Mouse (Mus musculus): ENCODE results near the gene Ces4a.
"Not testable (repeated sequence)": the region's sequence is repeated elsewhere in the genome, so short reads cannot be mapped to it uniquely, and the experiment has no call there.

Gene Ces4a

DNA sequence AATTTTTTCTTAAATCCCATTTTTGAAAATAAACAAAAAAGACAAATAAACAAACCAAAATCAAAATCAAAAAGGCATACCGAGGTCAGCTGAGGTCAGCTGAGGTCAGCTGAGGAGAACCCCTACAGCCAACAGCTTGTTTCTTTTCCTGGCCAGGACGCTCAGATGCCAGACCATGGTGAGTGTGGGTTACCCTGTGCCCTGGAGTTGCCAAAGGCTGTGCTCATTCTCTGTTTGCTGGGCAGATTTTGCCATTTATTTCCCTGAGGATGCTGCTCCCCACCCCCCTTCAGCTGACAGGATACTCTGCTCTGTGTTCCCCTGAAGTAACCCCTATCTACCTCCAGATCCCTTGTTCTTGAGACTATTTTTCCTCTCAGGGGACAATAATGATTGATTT lies 35.5 kb downstream of the Ces4a start:
- no peak for ATAC-seq (ENCODE audit: insufficient number of reproducible peaks, low FRiP score, low TSS enrichment)

DNA sequence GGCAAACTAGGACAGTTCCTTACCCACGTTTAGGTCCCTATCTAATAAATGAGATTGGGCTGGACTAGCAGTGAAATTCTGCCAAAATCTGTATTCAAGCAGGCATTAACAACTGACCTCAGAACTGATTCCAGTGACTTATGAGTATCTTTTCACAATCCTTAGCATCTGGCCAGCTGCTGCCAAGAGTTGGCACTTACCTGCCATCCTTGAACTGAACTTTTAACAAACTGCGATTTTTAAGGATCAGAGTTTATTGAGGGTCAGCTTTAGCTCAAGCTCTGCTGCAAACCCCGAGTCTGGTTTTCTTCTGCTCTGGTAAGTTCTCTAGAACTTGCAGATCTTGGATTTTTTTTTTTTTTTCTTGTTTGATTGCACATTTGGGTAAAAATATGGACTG lies 38.0 kb downstream of the Ces4a start:
- ATAC-seq (ENCODE audit: insufficient number of reproducible peaks, low FRiP score, low TSS enrichment), result no peak

DNA sequence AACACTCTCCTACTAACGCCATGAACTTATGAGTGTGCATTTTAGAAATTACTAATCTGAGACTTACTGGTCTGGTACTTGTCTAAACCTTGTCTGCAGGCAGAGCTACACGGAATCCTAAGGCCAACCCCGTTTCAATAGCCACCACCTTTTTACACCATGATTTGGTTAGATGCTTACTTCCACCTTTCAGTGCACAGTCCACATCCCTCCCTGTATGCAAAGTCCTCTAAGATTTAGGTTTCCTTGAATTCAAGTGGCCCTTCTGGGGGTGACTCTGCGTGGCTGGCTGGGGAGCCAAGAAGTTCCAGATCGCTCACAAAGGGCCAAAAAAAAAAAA lies 38.4 kb downstream of the Ces4a start:
- no peak for ATAC-seq (ENCODE audit: insufficient number of reproducible peaks, low FRiP score, low TSS enrichment)

DNA sequence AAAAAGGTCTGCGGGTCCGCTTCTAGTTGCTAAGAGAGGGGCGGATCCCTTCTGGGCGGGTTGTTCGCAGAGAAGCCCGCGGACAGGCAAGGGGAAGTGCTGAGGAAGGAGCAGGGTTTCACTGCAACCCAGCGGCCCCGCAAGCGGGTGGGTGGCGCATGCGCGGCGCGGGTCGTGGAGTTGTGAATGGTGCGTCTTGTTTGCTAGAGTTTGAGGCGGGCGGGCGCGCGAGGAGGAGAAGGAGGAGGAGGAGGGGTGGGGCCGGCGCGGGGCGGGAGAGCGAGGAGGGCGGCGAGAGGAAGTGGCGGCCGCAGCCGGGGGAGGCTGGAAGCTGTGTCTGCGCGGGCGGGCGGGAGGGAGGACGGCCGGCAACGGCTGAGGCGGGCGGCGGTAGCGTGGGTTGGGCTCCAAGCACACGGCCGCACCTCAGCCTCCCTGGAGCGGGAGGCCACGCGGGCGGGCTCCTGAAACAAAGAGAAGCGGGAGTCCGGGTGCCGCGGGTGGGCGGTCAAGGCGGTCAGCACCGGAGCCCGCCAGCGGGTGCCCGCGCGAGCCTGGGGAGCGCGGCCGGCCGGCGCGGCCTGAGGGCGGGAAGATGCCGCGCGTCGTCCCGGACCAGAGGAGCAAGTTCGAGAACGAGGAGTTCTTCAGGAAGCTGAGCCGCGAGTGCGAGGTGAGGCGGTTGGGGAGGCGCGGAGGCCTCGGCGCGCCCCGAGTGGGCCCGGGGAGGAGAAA lies 38.9 kb downstream of the Ces4a start, which contains the start of gene Cbfb:
TSS of gene Cbfb (plus strand) at position 294 of the 735 bp plus-strand sequence.
- ATAC-seq (ENCODE audit: insufficient number of reproducible peaks, low FRiP score, low TSS enrichment), result peak; percentile 83

DNA sequence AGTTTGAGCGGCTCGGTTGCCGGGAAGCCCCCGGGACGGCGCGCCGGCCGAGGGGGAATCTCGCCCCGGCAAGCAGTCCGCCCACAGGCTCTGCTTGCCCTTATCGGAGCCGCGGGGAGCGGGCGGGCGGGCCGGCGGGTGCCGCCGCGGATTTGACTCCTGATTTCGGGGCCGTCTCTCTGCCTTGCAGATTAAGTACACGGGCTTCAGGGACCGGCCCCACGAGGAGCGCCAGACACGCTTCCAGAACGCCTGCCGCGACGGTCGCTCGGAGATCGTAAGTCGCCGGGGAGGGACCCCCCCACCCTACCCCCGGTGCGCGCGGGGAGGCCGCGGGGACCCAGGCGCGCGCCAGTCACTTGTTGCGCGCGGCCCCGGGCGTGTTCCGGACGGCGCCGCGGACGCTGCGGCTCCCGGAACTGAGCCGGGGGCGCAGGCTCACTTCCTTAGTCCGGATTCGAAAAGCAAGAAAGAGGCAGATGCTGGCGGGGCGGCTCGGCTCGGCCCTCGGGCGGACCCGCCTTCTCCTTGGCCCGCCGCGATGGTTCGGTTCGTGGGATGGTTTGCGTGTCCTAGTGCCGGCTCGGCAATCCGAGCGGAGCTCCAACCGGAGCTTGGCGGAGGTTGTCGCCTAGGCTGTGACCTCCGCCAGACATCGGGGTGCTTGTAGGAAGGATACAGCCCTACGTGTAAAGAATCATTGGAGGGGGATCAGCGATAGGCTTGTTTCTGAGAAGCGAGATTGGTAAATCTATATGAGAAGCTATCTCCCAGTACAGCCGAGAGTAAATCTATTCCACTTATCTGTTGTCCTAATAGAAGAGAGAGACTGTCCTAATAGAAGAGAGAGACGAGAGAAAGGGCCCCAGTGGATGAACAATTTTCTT lies 39.8 kb downstream of the Ces4a start:
- ATAC-seq (ENCODE audit: insufficient number of reproducible peaks, low FRiP score, low TSS enrichment), result no peak

DNA sequence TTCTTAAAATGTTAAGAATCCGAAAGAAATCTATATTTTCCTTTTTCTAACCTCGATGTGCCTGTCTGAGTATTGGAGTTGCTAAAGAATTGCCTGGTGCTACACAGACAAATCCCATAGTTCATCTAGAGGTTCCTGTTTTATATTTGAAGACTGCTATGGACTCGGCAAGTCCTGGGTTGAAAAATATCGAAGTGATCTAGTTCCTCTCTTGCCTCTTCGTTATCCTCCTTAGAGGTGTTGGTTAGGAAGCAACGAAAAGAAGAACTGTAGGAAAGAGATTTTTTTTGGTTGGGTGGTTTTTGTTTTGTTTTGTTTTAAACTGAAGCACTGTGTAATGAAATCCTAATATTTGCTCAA lies 40.4 kb downstream of the Ces4a start:
- ATAC-seq (ENCODE audit: insufficient number of reproducible peaks, low FRiP score, low TSS enrichment), result no peak

DNA sequence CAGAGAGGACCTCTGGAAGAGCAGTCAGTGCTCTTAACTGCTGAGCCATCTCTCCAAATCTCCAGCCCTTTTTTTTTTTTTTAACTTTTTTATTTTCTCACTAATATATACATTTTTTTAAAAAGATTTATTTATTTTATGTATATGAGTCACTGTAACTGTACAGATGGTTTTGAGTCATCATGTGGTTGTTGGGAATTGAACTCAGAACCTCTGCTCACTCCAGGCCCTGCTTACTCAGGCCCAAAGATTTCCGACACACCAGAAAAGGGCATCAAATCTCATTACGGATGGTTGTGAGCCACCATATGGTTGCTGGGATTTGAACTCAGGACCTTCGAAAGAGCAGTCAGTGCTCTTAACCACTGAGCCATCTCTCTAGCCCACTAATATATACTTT lies 43.7 kb downstream of the Ces4a start:
- not testable (repeated sequence) for ATAC-seq (ENCODE audit: insufficient number of reproducible peaks, low FRiP score, low TSS enrichment)

DNA sequence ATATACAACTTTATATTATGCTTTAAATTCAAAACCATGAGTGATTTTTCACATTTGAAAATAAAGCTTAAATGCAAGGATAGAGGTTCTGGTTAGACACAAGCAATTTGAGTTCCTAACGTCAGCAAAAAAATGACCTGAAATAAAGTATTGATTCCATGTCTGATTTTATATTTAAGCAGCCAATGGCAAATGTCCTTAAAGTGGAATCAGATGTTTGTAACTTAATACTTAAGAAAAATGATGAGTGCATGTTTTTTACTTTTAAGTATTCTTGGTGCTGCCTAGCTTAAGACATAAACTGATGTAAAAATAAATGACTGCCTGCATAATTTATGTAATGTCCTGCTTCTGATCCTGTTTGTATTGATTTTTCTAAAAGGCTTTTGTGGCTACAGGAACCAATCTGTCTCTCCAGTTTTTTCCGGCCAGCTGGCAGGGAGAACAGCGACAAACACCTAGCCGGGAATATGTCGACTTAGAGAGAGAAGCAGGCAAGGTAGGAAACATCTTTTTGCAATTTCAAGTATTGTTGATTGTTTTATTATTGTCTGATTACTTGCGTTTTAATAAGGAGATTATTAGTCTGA lies 46.7 kb downstream of the Ces4a start:
- ATAC-seq (ENCODE audit: insufficient number of reproducible peaks, low FRiP score, low TSS enrichment), result no peak

DNA sequence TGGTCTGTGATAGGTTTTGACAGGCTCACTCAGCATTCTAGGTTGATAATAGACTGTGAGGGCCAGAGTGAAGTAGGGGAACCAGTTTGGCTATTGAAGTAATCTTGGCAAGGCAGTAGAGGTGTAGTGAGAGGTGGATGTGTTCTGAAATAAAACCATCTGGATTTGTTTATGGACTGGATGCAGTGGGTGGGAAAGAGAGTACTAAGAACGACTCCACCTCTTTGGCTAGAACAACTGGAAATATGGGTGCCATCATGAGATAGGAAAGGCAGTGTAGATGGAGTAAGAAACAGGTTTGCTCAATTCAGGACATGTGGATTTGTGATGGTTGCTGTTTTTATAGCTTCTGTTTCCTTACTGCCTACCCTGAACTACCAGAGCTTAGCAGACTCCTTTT lies 50.6 kb downstream of the Ces4a start:
- ATAC-seq (ENCODE audit: insufficient number of reproducible peaks, low FRiP score, low TSS enrichment), result no peak

DNA sequence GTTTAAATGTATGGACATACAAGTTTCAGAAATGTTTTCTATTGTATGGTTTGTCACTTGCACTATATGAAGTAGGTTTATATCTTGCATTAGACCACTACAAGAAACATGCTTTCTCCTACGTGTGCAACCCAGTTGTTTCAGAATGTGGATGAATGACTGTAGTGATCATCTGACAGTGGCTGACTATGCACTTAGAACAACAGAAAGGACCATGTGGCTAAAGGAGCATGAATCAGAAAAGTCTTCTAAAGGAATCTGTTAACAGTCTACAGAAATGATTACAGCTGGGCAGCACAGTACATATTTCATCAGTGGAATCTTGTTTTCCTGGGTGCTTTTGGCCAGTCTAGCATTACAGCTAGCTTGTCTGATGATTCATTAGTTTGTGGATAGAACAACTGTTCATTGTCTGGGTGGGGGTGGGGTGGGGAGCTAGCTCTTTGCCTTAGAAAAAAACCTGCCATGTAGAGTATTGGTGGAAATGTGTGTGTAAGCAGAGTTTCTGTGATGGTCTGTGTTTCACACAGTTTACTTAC lies 54.9 kb downstream of the Ces4a start:
- no peak for ATAC-seq (ENCODE audit: insufficient number of reproducible peaks, low FRiP score, low TSS enrichment)

DNA sequence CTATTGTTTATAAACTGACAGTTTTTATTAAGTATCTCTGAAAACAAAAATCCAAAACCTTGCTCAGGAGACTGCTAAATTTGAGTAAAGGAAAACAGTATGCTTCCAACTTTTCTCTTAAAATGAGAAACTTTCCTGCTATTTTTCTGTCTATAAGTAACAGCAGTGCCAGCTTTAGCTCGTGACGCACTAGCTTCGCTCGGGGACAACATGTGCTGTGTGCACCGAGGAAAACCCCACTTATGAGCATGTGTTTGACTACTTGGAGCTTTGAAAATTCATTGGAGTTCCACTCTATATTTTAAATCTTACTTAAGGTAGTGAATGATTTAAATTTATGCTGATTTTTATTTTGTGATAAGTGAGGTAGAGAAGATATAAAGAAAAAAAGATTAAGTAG lies 60.6 kb downstream of the Ces4a start:
- no peak for ATAC-seq (ENCODE audit: insufficient number of reproducible peaks, low FRiP score, low TSS enrichment)
